Mouse (Mus musculus): ENCODE data around the gene Dtymk.

Dtymk gene

GRCm38 (mm10) chr1:93742910-93743309 is 58.8 kb downstream of the Dtymk start:
- no peak for DNase-seq (ENCODE audit: low spot score)
